Mouse (Mus musculus): ENCODE results near the gene Slitrk5. TPM values are rescaled to one million over a fixed set of nuclear protein-coding genes. Genes with fewer than 3 reads are reported as not detected.
A peak's percentile ranks its signal among the peaks of the same experiment; 100 is the strongest.

Gene Slitrk5
- 0.07 and 0.08 TPM in 2 replicates for polyA plus RNA-seq (2012; rRNA removed)

DNA sequence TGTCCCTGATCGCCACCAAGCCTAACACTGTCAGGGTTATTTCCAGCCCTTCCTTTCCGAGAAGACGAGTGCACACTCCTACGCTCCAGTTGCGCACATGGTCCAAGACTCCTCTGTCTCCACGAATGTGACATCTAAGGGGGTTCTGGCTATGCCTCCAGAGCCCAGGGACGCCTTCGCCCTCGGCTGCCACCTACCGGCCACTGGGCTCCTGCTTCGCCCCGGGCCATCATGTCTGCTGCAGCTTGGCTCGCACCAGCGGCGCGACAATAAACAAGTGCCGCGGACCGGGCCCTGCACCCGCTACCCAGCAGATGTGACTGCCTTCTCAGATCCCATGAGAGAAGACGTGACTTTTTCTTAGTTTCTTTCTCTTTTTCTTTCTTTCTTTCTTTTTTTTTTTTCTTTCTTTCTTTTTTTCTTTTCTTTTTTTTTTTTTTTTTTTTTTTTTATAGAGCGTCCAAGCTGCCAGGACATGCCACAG lies at the start of gene Slitrk5:
Gene Slitrk5 (plus strand): TSS at position 434 of the 484 bp plus-strand sequence.
- WGBS, result 5% methylated on average over 22 of the region's 22 CpGs
- Histone ChIP-seq H3K27me3 (ENCODE audit: control insufficient read depth, insufficient read depth, low read length) (peaks cover 15% of the 10 kb centered on the region), H3K4me1 (ENCODE audit: control insufficient read depth, insufficient read depth, insufficient read length) (no peaks in the 10 kb centered on the region; the same call in 1 of the 2 replicates), H3K27ac (ENCODE audit: insufficient read depth, low read length) (no peak within 1 kb of the TSS), H3K36me3 (ENCODE audit: control insufficient read depth, insufficient read depth, low read length) (no peaks in the 10 kb centered on the region), H3K4me3 (ENCODE audit: extremely low read depth, insufficient read depth, insufficient read length) (peak within 1 kb of the TSS; percentile 27; the same call in 1 of the 2 replicates)
- TF ChIP-seq POLR2A (IDR thresholded peaks at IDR 0.05; ENCODE audit: low read depth, low read length) (no peak), CTCF (IDR thresholded peaks at IDR 0.05; ENCODE audit: extremely low read depth, insufficient read depth, insufficient read length, insufficient replicate concordance) (no peak)
- no peak for DNase-seq (ENCODE audit: low read depth in 1 of 2, low spot score in 2 of 2)

DNA sequence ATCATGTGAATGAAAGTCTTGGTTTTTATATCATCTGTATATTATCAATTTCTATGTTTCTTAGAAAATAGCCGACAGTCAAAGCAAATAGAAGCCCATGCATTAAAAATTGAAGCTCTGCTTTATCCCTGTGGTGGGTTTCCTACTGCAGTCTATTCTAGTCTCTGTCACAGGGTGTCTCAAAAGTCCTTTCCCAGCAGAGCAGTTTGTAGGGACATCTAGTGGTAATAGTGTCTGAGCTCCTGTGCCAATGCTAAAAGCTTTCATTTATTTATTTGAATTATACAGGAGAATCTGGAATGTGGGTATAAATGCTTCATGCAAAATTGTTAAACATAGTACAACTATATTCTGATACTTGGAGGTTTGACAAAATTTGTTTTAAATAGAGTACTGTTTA lies 2.0 kb upstream of the Slitrk5 start:
- 57% methylated on average over 1 of the region's 1 CpGs for WGBS
- H3K4me1 ChIP-seq (ENCODE audit: control insufficient read depth, insufficient read depth, insufficient read length), result no peaks in the 10 kb centered on the region; the same call in 1 of the 2 replicates
- H3K4me3 ChIP-seq (ENCODE audit: extremely low read depth, insufficient read depth, insufficient read length), result no peak overlapping the region
- no peak for TF ChIP-seq CTCF (IDR thresholded peaks at IDR 0.05; ENCODE audit: extremely low read depth, insufficient read depth, insufficient read length, insufficient replicate concordance)
- TF ChIP-seq POLR2A (IDR thresholded peaks at IDR 0.05; ENCODE audit: low read depth, low read length), result no peak
- DNase-seq (ENCODE audit: low read depth in 1 of 2, low spot score in 2 of 2), result no peak
- no peaks in the 10 kb centered on the region for H3K36me3 ChIP-seq (ENCODE audit: control insufficient read depth, insufficient read depth, low read length)
- H3K27ac ChIP-seq (ENCODE audit: insufficient read depth, low read length), result no peak overlapping the region
- peaks cover 15% of the 10 kb centered on the region for H3K27me3 ChIP-seq (ENCODE audit: control insufficient read depth, insufficient read depth, low read length)

DNA sequence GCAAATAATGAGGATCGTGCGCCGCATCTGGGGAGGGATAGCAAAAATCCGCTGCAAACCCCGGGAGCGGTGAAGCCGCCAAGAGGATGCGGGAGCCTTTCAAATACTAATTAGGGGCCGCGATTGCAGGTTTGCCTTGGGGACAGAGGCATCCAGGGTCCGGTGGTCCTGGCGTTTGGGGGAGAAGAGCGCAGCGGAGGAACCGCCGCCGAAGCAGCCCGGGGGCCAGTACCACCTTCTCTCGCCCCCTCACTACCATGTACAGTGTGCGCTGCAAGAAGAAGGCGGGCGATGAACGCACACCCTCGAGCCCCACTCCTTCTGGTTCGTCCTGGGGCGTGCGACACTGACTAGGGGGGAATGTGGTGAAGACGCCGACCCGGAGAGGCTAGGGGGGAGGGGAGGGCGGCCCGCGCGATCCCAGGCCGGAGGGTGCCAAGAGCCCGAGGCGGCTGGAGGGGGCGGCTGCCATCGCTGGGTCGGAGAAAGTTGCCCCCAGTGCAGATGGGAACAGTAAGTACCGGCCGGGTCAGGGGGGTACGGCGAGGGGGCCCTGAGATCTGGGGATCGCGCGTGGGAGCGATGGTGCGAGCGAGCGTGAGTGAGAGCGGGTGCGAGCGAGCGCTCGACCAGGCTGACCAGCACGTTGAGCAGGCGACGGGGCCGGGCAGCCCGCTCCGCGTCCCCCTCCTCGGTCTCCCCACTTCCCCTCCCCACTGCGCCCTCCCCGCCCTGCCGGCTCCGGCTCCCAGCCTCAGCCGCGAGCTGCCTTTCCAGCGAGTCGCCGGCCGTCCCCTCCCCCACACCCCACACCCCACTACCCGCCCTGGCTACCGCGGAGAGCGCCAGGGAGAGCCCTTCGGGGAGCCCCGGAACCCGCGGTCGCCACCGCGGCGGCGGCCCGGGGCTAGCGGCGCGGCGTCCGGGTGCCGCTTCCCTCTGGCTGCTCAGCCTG lies 591 bp downstream of the Slitrk5 start:
- TF ChIP-seq CTCF (IDR thresholded peaks at IDR 0.05; ENCODE audit: extremely low read depth, insufficient read depth, insufficient read length, insufficient replicate concordance), result no peak
- TF ChIP-seq POLR2A (IDR thresholded peaks at IDR 0.05; ENCODE audit: low read depth, low read length), result no peak
- 2% methylated on average over 76 of the region's 94 CpGs for WGBS
- no peak for DNase-seq (ENCODE audit: low read depth in 1 of 2, low spot score in 2 of 2)
- peaks cover 15% of the 10 kb centered on the region for H3K27me3 ChIP-seq (ENCODE audit: control insufficient read depth, insufficient read depth, low read length)
- no peaks in the 10 kb centered on the region for H3K36me3 ChIP-seq (ENCODE audit: control insufficient read depth, insufficient read depth, low read length)
- no peak overlapping the region for H3K27ac ChIP-seq (ENCODE audit: insufficient read depth, low read length)
- peak overlapping the region; percentile 27; the same call in 1 of the 2 replicates for H3K4me3 ChIP-seq (ENCODE audit: extremely low read depth, insufficient read depth, insufficient read length)
- no peaks in the 10 kb centered on the region; the same call in 1 of the 2 replicates for H3K4me1 ChIP-seq (ENCODE audit: control insufficient read depth, insufficient read depth, insufficient read length)

DNA sequence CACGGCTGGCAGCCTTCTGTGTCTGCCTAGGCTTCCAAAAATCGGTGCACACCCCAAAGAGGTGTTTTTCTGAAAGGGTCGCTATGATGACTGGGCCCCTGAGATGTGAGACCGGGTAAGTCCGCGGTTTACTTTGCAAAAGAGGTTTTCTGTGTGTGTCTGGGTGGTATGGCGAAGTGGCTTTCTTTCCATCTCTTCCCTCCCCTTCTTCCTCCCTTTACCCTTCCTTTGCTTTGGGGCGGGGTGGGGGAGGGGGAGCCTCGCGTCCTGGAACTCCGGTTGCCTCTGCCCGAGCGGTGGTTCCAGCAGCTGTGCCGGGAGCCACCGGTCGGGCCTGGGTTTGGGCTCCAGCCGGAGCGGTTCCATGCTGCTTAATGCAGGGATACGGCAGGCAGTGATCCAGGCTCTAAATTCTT lies 1.3 kb downstream of the Slitrk5 start:
- Histone ChIP-seq H3K36me3 (ENCODE audit: control insufficient read depth, insufficient read depth, low read length) (no peaks in the 10 kb centered on the region), H3K4me3 (ENCODE audit: extremely low read depth, insufficient read depth, insufficient read length) (0 out of 2 replicates have a peak overlapping the region, but pooled peaks have one; percentile 4), H3K27ac (ENCODE audit: insufficient read depth, low read length) (no peak overlapping the region), H3K4me1 (ENCODE audit: control insufficient read depth, insufficient read depth, insufficient read length) (no peaks in the 10 kb centered on the region; the same call in 1 of the 2 replicates), H3K27me3 (ENCODE audit: control insufficient read depth, insufficient read depth, low read length) (peaks cover 16% of the 10 kb centered on the region)
- no peak for TF ChIP-seq POLR2A (IDR thresholded peaks at IDR 0.05; ENCODE audit: low read depth, low read length)
- no peak for TF ChIP-seq CTCF (IDR thresholded peaks at IDR 0.05; ENCODE audit: extremely low read depth, insufficient read depth, insufficient read length, insufficient replicate concordance)
- no peak for DNase-seq (ENCODE audit: low read depth in 1 of 2, low spot score in 2 of 2)
- 3% methylated on average over 18 of the region's 19 CpGs for WGBS

DNA sequence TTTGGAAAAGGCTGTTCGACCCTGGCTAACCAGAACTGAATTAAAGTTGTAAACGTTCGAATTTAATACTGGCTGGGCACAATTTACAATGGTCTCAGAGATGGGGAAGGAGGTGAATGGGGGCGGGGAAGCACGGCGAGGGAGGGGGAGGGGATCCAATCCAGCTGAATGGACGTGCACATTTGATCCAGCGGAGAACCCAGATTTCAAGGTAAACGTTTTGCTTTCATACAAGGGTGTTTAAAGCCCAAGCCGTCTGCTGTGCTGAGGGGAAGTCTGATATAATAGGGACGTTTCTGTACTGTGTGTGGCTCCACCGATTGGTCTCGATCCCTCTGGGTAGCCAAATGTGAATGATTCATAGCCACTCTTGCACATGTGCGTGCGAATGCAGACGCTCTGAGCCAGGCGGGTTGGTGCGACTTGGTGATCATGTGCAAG lies 2.0 kb downstream of the Slitrk5 start:
- peaks cover 19% of the 10 kb centered on the region for H3K27me3 ChIP-seq (ENCODE audit: control insufficient read depth, insufficient read depth, low read length)
- H3K36me3 ChIP-seq (ENCODE audit: control insufficient read depth, insufficient read depth, low read length), result no peaks in the 10 kb centered on the region
- no peaks in the 10 kb centered on the region; the same call in 1 of the 2 replicates for H3K4me1 ChIP-seq (ENCODE audit: control insufficient read depth, insufficient read depth, insufficient read length)
- no peak for DNase-seq (ENCODE audit: low read depth in 1 of 2, low spot score in 2 of 2)
- H3K4me3 ChIP-seq (ENCODE audit: extremely low read depth, insufficient read depth, insufficient read length), result no peak overlapping the region
- H3K27ac ChIP-seq (ENCODE audit: insufficient read depth, low read length), result no peak overlapping the region
- TF ChIP-seq POLR2A (IDR thresholded peaks at IDR 0.05; ENCODE audit: low read depth, low read length) (no peak), CTCF (IDR thresholded peaks at IDR 0.05; ENCODE audit: extremely low read depth, insufficient read depth, insufficient read length, insufficient replicate concordance) (no peak)
- 3% methylated on average over 18 of the region's 18 CpGs for WGBS

DNA sequence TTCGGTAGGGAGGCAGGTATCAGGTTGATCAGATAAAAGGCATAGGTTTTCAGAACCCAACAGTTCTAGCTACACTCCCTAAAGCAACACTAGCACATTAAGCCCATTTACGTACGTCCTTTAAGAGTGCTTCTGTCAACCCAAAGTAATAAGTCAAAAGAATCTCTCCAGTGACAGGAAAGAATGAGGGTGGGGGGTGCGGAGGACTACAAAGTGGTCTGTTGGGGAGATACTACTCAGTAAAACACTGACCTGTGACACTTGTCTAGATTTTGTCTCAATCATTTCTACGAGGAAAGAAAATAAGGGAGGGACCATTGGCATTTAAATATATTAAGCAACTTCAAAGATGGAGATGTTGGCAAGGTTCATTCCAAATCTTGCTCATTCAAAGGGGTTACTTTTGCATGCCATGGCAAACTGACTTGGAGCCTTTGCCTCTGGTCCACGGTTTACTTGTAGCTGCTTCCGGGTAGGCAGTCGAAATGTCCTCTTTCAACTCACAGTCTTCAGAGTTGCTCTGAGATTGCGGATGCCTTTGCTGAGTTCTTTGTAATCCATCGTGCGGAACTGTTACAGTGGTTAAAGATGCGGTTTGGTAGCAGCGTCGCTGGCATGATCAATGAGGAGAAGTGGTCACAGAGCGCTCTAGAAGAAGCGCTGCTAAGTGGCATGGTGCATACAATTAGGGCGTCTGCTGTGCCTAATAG lies 2.6 kb downstream of the Slitrk5 start:
- TF ChIP-seq CTCF (IDR thresholded peaks at IDR 0.05; ENCODE audit: extremely low read depth, insufficient read depth, insufficient read length, insufficient replicate concordance) (no peak), POLR2A (IDR thresholded peaks at IDR 0.05; ENCODE audit: low read depth, low read length) (no peak)
- H3K4me3 ChIP-seq (ENCODE audit: extremely low read depth, insufficient read depth, insufficient read length), result no peak overlapping the region
- H3K4me1 ChIP-seq (ENCODE audit: control insufficient read depth, insufficient read depth, insufficient read length), result no peaks in the 10 kb centered on the region; the same call in 1 of the 2 replicates
- H3K27ac ChIP-seq (ENCODE audit: insufficient read depth, low read length), result no peak overlapping the region
- H3K36me3 ChIP-seq (ENCODE audit: control insufficient read depth, insufficient read depth, low read length), result no peaks in the 10 kb centered on the region
- peaks cover 19% of the 10 kb centered on the region for H3K27me3 ChIP-seq (ENCODE audit: control insufficient read depth, insufficient read depth, low read length)
- WGBS, result 11% methylated on average over 17 of the region's 17 CpGs
- no peak for DNase-seq (ENCODE audit: low read depth in 1 of 2, low spot score in 2 of 2)

Data from spleen, adult 2 months (tissue).